Mouse (Mus musculus): Measurements from ENCODE around the gene Agbl3.

- TF ChIP-seq CTCF (conservative IDR thresholded peaks at IDR 0.05; ENCODE audit: low read length) (no peak), NANOG (IDR thresholded peaks at IDR 0.05; ENCODE audit: borderline replicate concordance, low read length) (peak; percentile 96), POU5F1 (IDR thresholded peaks at IDR 0.05; ENCODE audit: borderline replicate concordance, low read length) (peak; percentile 54; the same call in 1 of the 2 replicates)
Observed at GRCm38 (mm10) chr6:34900990-34901389, 120.8 kb downstream of the Agbl3 start.

Data from E14TG2a.4 (cell line).